Mouse (Mus musculus) adrenal gland, adult 10 weeks (tissue): ENCODE measurements around the gene Xxylt1. TPM values are rescaled to one million over a fixed set of nuclear protein-coding genes. Genes with fewer than 3 reads are reported as not detected.

ENCODE experiments used
- polyA plus RNA-seq: library from polyadenylated mRNA; stranded (reverse); fragments of 350-450 nt; fragmentation: Illumina TruSeq; extraction: RNeasy Lipid Tissue Mini Kit (QIAGEN cat#74804); gene quantifications from one replicate; pipeline ENCODE4 v1.2.3, GENCODE M21; 2014; ENCODE audit warnings: low read depth, low replicate concordance

The Xxylt1 gene
- polyA plus RNA-seq = 26.1 TPM

GRCm38 (mm10) chr16:31081125-31081664 lies at the start of gene Xxylt1:
TSS of gene Xxylt1 (minus strand) at chr16:31081432.

Other genes with a start within 250 kb of the Xxylt1 start
- 75.2 TPM for gene Acap2, start 119.8 kb upstream of the Xxylt1 start, polyA plus RNA-seq
- 326 TPM for gene Ppp1r2, start 193.8 kb upstream of the Xxylt1 start, polyA plus RNA-seq
- gene Apod, start 233.4 kb upstream of the Xxylt1 start, polyA plus RNA-seq = 11.7 TPM